Mouse (Mus musculus) liver, adult 2 months (tissue): Measurements from ENCODE around the gene Lmtk3.

Source experiments
- CTCF ChIP-seq: fragments of 200-500 bp; IDR thresholded peaks from 2 replicates; pipeline ENCODE4 v1.5.1; 2011; ENCODE audit warnings: low read depth, low read length, control low read depth
- POLR2A ChIP-seq: fragments of 200-500 bp; IDR thresholded peaks from 2 replicates; pipeline ENCODE4 v1.6.1; 2011; ENCODE audit warnings: low read length, control low read depth; ENCODE audit not compliant: insufficient read depth; ENCODE audit errors: extremely low read depth

DNA sequence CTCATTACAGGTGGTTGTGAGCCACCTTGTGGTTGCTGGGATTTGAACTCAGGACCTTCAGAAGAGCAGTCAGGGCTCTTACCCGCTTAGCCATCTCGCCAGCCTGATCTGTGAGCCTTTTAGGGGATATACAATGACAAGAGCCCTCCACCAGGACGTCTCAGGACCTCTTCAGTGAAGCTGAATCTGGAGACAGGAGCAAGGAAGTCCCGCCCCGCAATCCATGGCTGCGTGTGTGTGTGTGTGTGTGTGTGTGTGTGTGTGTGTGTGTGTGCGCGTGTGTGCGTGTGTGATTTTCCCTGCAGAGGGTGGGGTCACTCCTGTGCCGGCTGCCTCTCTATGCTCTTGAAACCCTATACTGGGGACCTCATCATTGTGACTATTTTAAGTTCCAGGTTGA is 43.7 kb upstream of the Lmtk3 start:
- TF ChIP-seq CTCF (no peak), POLR2A (no peak)
